Mouse (Mus musculus) hindbrain, embryonic 11.5 days (tissue): ENCODE results near the gene Galk1. TPM values are rescaled to one million over a fixed set of nuclear protein-coding genes. Genes with fewer than 3 reads are reported as not detected.

Source experiments
- ATAC-seq: fragments of 200-750 bp; cut with Nextera tagmentation; 2 replicates; pipeline ENCODE4 v1.8.0; 2017; ENCODE audit warnings: mild to moderate bottlenecking, moderate TSS enrichment, moderate library complexity; ENCODE audit not compliant: low FRiP score
- DNase-seq: peaks from one replicate; pipeline ENCODE4 v3.0.0-alpha.2; 2015; ENCODE audit warnings: low spot score
- H3K27ac ChIP-seq: fragments of 300-500 bp; sonication (generic); 2 replicates; pipeline ENCODE4 v1.5.1; 2014; ENCODE audit warnings: mild to moderate bottlenecking, low read depth, low read length
- H3K27me3 ChIP-seq: fragments of 300-500 bp; sonication (generic); 2 replicates; pipeline ENCODE4 v1.6.1; 2014; ENCODE audit warnings: mild to moderate bottlenecking, low read length, moderate library complexity, mixed read lengths; ENCODE audit not compliant: control insufficient read depth, insufficient read depth
- H3K36me3 ChIP-seq: fragments of 300-500 bp; sonication (generic); 2 replicates; pipeline ENCODE4 v1.6.1; 2014; ENCODE audit warnings: mild to moderate bottlenecking, low read length, moderate library complexity, mixed read lengths; ENCODE audit not compliant: control insufficient read depth, insufficient read depth
- H3K4me1 ChIP-seq: fragments of 300-500 bp; sonication (generic); replicated peaks from 2 replicates; pipeline ENCODE4 v1.6.1; 2014; ENCODE audit warnings: low read length, mixed read lengths; ENCODE audit not compliant: control insufficient read depth, insufficient read depth
- H3K4me2 ChIP-seq: fragments of 300-500 bp; sonication (generic); replicated peaks from 2 replicates; pipeline ENCODE4 v1.6.1; 2014; ENCODE audit warnings: mild to moderate bottlenecking, low read depth, low read length
- H3K4me3 ChIP-seq: fragments of 300-500 bp; sonication (generic); 2 replicates; pipeline ENCODE4 v1.5.1; 2014; ENCODE audit warnings: low read depth, low read length
- H3K9ac ChIP-seq: fragments of 300-500 bp; sonication (generic); 2 replicates; pipeline ENCODE4 v1.6.1; 2014; ENCODE audit warnings: low read depth, low read length
- H3K9me3 ChIP-seq: fragments of 300-500 bp; sonication (generic); 2 replicates; pipeline ENCODE4 v1.6.1; 2016; ENCODE audit warnings: low read length; ENCODE audit not compliant: control insufficient read depth
- WGBS: fragments of 180-500 bp; shearing (Covaris S2); extraction: QIAGEN DNeasy Blood & Tissue Kit; methylation state at CpG from one replicate; pipeline ENCODE4 v1.1.7; 2014; 5-methylcytosine and 5-hydroxymethylcytosine counted together
- polyA plus RNA-seq: library from polyadenylated mRNA; unstranded; fragments of >200 nt; fragmentation: Nextera tagmentation; extraction: Ambion mirVana; gene quantifications from 2 replicates; pipeline ENCODE4 v1.2.1, GENCODE M21; 2014

Galk1 gene
- 89.0 and 96.3 TPM in 2 replicates for polyA plus RNA-seq

GRCm38 (mm10) chr11:116012262-116012947 is at the start of gene Galk1:
TSS of gene Galk1 (minus strand) at chr11:116012719.
- peak within 1 kb of the TSS; percentile 51 for H3K27ac ChIP-seq
- no peaks in the 10 kb centered on the region; the same call in 1 of the 2 replicates for H3K4me1 ChIP-seq
- WGBS, result under 1% methylated on average over 45 of the region's 55 CpGs
- H3K36me3 ChIP-seq, result no peaks in the 10 kb centered on the region
- H3K9me3 ChIP-seq, result no peaks in the 10 kb centered on the region
- no peaks in the 10 kb centered on the region for H3K27me3 ChIP-seq
- peak; percentile 89 for DNase-seq
- peak; percentile 80 for ATAC-seq
- peak within 1 kb of the TSS; percentile 58 for H3K4me3 ChIP-seq
- H3K4me2 ChIP-seq, result peak within 1 kb of the TSS; percentile 86
- H3K9ac ChIP-seq, result peak within 1 kb of the TSS; percentile 75

DNA sequence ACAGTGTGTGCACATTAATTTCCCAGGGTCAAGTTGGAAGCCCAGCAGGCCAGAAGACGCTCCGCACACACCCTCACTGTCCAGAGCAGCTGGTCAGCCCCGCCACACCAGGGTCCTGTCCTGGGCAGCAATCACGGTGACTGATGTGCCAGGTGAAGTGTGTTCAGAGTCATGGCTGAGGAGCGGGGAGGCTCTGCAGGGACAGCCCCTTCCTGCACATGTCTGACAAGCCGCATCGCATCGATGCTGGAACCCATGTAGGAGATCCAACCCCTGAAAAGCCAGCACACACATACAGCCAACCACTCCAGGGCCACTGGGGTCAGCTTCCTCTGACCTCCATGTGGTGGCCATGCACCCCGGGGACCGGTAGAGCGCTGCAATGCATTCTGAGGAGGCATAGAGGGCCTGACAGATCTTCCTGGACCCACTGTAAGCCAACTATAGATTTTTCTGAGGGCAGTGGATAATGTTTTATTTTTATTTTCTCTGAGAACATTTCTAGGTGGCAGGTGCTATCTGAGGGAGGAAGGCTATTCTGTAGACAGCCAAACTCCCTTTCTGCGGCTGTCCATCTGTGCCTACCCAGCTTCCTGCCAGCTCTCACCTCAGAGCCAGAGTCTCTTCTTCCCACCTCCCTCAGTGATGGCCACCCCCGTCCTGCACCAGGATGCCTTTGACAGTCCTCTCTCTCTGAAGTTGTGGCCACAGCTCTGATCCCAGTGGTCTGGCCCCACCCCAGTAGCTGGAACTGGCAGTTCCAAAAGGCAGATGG is 49.3 kb upstream of the Galk1 start:
- WGBS, result 86% methylated on average over 13 of the region's 13 CpGs
- Histone ChIP-seq H3K9me3 (no peaks in the 10 kb centered on the region), H3K36me3 (peaks cover 17% of the 10 kb centered on the region; the same call in 1 of the 2 replicates), H3K4me3 (no peak overlapping the region), H3K27me3 (no peaks in the 10 kb centered on the region), H3K27ac (no peak overlapping the region), H3K9ac (no peak overlapping the region), H3K4me1 (no peaks in the 10 kb centered on the region), H3K4me2 (no peak overlapping the region)
- ATAC-seq (no peak), DNase-seq (no peak)

DNA sequence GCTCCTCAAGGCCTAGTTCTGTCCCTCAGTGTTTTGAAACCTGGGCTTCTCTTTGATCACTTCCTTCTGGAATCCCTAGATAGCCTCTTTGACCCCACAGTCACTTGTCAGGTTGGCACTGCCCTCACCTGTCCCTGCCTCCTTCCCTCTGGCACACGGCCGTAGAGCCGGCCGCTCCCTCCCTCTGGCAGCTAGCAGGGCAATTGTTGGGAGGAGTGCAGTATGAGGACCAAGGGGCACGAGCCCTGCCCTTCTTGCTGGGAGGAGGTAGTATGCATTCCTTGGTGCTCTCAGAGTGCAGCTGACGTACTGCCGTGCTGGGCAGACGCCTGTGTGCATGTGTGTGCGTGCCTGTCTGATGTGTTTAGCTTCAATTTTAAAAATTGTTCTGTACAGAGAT is 48.1 kb upstream of the Galk1 start:
- H3K4me1 ChIP-seq, result no peaks in the 10 kb centered on the region
- H3K9ac ChIP-seq, result no peak overlapping the region
- peaks cover 20% of the 10 kb centered on the region; the same call in 1 of the 2 replicates for H3K36me3 ChIP-seq
- ATAC-seq (no peak), DNase-seq (no peak)
- H3K27me3 ChIP-seq, result no peaks in the 10 kb centered on the region
- 91% methylated on average over 9 of the region's 9 CpGs for WGBS
- no peak overlapping the region for H3K4me3 ChIP-seq
- H3K4me2 ChIP-seq, result no peak overlapping the region
- H3K27ac ChIP-seq, result no peak overlapping the region
- no peaks in the 10 kb centered on the region for H3K9me3 ChIP-seq

GRCm38 (mm10) chr11:116059691-116060025 is 47.1 kb upstream of the Galk1 start:
- Histone ChIP-seq H3K4me3 (no peak overlapping the region), H3K9me3 (no peaks in the 10 kb centered on the region), H3K4me1 (no peaks in the 10 kb centered on the region), H3K4me2 (no peak overlapping the region), H3K27me3 (no peaks in the 10 kb centered on the region), H3K36me3 (peaks cover 20% of the 10 kb centered on the region; the same call in 1 of the 2 replicates), H3K9ac (no peak overlapping the region), H3K27ac (no peak overlapping the region)
- ATAC-seq (no peak), DNase-seq (no peak)
- 98% methylated on average over 11 of the region's 11 CpGs for WGBS

GRCm38 (mm10) chr11:116058868-116059690 is 46.6 kb upstream of the Galk1 start:
- no peaks in the 10 kb centered on the region for H3K9me3 ChIP-seq
- H3K4me3 ChIP-seq, result no peak overlapping the region
- DNase-seq (no peak), ATAC-seq (no peak)
- no peak overlapping the region for H3K27ac ChIP-seq
- H3K4me2 ChIP-seq, result no peak overlapping the region
- no peaks in the 10 kb centered on the region for H3K27me3 ChIP-seq
- no peak overlapping the region for H3K9ac ChIP-seq
- WGBS, result 93% methylated on average over 16 of the region's 17 CpGs
- no peaks in the 10 kb centered on the region for H3K4me1 ChIP-seq
- H3K36me3 ChIP-seq, result peaks cover 20% of the 10 kb centered on the region; the same call in 1 of the 2 replicates

DNA sequence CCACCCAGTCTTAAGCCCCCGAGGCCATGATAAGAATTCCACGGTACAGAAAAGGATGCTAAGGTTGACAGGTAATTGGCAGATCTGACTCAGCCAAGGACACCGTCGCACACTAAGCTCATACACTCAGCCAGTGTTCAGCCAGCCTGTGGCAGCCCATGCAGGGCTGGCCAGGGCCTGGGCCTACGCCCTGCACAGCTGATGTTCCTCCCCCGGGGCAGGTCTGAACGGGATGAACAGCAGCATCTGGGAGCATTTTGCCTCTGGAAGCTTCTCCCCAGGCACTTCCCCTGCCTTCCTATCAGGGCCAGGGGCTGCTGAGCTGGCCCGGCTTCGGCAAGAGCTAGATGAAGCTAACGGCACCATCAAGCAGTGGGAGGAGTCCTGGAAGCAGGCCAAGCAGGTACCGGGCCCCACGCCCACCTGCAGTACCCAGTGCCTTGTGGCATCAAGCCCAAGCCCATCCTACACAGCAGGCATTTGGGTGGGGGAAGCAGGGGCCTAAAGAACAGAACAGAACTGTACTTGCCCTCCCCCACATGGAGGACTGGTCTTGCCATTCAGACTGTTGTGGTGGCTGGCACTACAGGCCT is 45.6 kb upstream of the Galk1 start:
- H3K9ac ChIP-seq, result no peak overlapping the region
- H3K4me1 ChIP-seq, result no peaks in the 10 kb centered on the region
- DNase-seq (no peak), ATAC-seq (no peak)
- H3K9me3 ChIP-seq, result no peaks in the 10 kb centered on the region
- no peak overlapping the region for H3K4me3 ChIP-seq
- H3K36me3 ChIP-seq, result peaks cover 26% of the 10 kb centered on the region; the same call in 1 of the 2 replicates
- 87% methylated on average over 12 of the region's 12 CpGs for WGBS
- H3K27me3 ChIP-seq, result no peaks in the 10 kb centered on the region
- H3K27ac ChIP-seq, result no peak overlapping the region
- no peak overlapping the region for H3K4me2 ChIP-seq

DNA sequence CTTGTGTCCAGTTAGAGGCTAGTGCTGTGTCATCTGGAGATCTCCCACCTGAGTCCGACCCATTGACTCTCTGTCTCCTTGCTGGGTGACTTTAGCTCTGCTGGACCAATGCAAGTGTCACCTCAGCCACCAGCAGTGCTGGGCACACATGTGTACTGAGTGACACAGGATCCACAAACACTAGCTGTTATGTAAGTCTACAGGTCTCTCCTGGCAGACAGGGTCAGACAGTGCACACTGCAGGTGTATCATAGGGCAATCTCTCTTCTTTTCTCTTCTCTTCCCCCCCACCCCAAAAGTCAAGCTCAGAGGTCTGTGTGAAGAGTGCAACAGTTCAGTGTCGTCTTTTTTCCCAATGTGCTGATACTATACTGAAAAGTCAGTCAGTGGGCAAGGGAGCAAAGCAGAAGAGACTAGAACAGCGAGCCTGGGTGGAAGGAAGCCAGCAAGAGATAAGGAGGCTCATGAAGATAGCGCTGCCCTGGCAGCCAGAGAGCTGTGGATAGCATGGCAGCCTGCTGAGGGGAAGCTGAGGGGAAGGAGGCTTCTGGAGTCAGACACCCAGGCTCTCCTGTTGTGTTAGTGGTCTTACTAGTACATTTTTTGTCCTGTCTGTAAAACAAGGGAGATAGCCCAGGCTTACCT is 44.8 kb upstream of the Galk1 start:
- ATAC-seq (no peak), DNase-seq (no peak)
- Histone ChIP-seq H3K4me3 (no peak overlapping the region), H3K36me3 (peaks cover 32% of the 10 kb centered on the region), H3K4me2 (no peak overlapping the region), H3K4me1 (no peaks in the 10 kb centered on the region), H3K9ac (no peak overlapping the region), H3K27me3 (no peaks in the 10 kb centered on the region), H3K9me3 (no peaks in the 10 kb centered on the region), H3K27ac (no peak overlapping the region)
- WGBS, result 88% methylated on average over 4 of the region's 4 CpGs

DNA sequence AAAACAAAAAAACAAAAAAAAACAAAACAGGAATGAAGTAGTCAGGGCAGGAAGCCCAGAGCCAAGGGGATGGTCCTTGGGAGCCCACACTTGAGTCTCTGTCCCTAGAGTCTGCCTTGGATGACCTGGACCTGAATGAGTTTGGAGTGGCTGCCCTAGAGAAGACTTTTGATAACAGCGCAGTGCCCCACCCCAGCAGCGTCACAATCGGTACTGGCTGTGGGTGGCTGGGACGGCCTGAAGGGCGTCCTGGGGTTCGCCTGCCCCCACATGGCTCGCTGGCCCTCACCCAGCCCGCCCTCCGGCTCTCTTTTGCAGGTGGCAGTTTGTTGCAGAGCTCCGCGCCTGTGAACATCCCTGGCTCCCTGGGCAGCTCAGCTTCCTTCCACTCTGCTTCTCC is 43.4 kb upstream of the Galk1 start:
- ATAC-seq (no peak), DNase-seq (no peak)
- no peaks in the 10 kb centered on the region for H3K4me1 ChIP-seq
- H3K27me3 ChIP-seq, result no peaks in the 10 kb centered on the region
- no peak overlapping the region for H3K4me2 ChIP-seq
- WGBS, result 92% methylated on average over 11 of the region's 11 CpGs
- no peak overlapping the region for H3K27ac ChIP-seq
- peaks cover 33% of the 10 kb centered on the region for H3K36me3 ChIP-seq
- no peak overlapping the region for H3K9ac ChIP-seq
- no peak overlapping the region for H3K4me3 ChIP-seq
- no peaks in the 10 kb centered on the region for H3K9me3 ChIP-seq
